11 mouse cellular contexts compared by ENCODE assay signal in genomic region chr11:75140431-75140830, GRCm38 (mm10). TPM values are rescaled to one million over a fixed set of nuclear protein-coding genes. Genes with fewer than 3 reads are reported as not detected.
DNase-seq lines count a peak whose midpoint lies in the region; ATAC-seq and TF ChIP-seq lines count a peak whose summit lies in the region.
"Had no signal": no experiment of that assay in that cellular context is flagged by ENCODE, and none has a peak within 500 bp of the region (broad histone marks: within the 10 kb centered on the region; RNA-seq: fewer than 3 reads in every experiment).

No protein-coding gene starts in this region.

- no peak for TF ChIP-seq CTCF in liver, postnatal 0 days (IDR thresholded peaks at IDR 0.05; ENCODE audit: low read depth)

- H3K9me3 ChIP-seq in hindbrain, embryonic 14.5 days (ENCODE audit: control insufficient read depth, low read length): no peaks in the 10 kb centered on the region
- no peaks in the 10 kb centered on the region for H3K9me3 ChIP-seq in hindbrain, embryonic 16.5 days (ENCODE audit: control insufficient read depth, low read length)
- H3K9me3 ChIP-seq in embryonic facial prominence, embryonic 11.5 days (replicated peaks; ENCODE audit: control insufficient read depth, low read length): no peaks in the 10 kb centered on the region
- H3K9me3 ChIP-seq in heart, embryonic 16.5 days (replicated peaks; ENCODE audit: control insufficient read depth, low read length): no peaks in the 10 kb centered on the region
- no peaks in the 10 kb centered on the region for H3K9me3 ChIP-seq in liver, postnatal 0 days (ENCODE audit: low read length)
- H3K9me3 ChIP-seq: midbrain, embryonic 12.5 days had no signal

- peak overlapping the region; percentile 55; the same call in 1 of the 2 replicates for H3K27ac ChIP-seq in hindbrain, embryonic 14.5 days
- H3K27ac ChIP-seq in hindbrain, embryonic 16.5 days (ENCODE audit: low read depth, low read length): no peak overlapping the region
- H3K27ac ChIP-seq in embryonic facial prominence, embryonic 11.5 days (replicated peaks; ENCODE audit: low read depth, low read length): peak overlapping the region; percentile 6; the same call in 1 of the 2 replicates
- H3K27ac ChIP-seq in heart, embryonic 16.5 days (ENCODE audit: low read length): peak overlapping the region; percentile 86
- H3K27ac ChIP-seq in liver, postnatal 0 days (ENCODE audit: low read depth): 0 out of 2 replicates have a peak overlapping the region, but pooled peaks have one; percentile 49
- H3K27ac ChIP-seq: midbrain, embryonic 12.5 days had no signal

- no peaks in the 10 kb centered on the region for H3K27me3 ChIP-seq in hindbrain, embryonic 14.5 days (ENCODE audit: control insufficient read depth, insufficient read depth, low read length)
- no peaks in the 10 kb centered on the region for H3K27me3 ChIP-seq in hindbrain, embryonic 16.5 days (replicated peaks; ENCODE audit: control insufficient read depth, insufficient read depth, low read length)
- no peaks in the 10 kb centered on the region for H3K27me3 ChIP-seq in embryonic facial prominence, embryonic 11.5 days (ENCODE audit: control insufficient read depth, insufficient read depth, low read length)
- no peaks in the 10 kb centered on the region for H3K27me3 ChIP-seq in heart, embryonic 16.5 days (ENCODE audit: control insufficient read depth, insufficient read depth, low read length)
- no peaks in the 10 kb centered on the region for H3K27me3 ChIP-seq in liver, postnatal 0 days (ENCODE audit: insufficient read depth, low read length)
- H3K27me3 ChIP-seq: midbrain, embryonic 12.5 days had no signal

- H3K36me3 ChIP-seq in hindbrain, embryonic 14.5 days (replicated peaks; ENCODE audit: control insufficient read depth, insufficient read depth): peaks cover 32% of the 10 kb centered on the region
- peaks cover 9% of the 10 kb centered on the region; the same call in 1 of the 2 replicates for H3K36me3 ChIP-seq in hindbrain, embryonic 16.5 days (ENCODE audit: control insufficient read depth, insufficient read depth, low read length)
- no peaks in the 10 kb centered on the region; the same call in 1 of the 2 replicates for H3K36me3 ChIP-seq in embryonic facial prominence, embryonic 11.5 days (replicated peaks; ENCODE audit: control insufficient read depth, insufficient read depth, low read depth, low read length)
- H3K36me3 ChIP-seq in heart, embryonic 16.5 days (ENCODE audit: control insufficient read depth, insufficient read depth): peaks cover 17% of the 10 kb centered on the region
- H3K36me3 ChIP-seq in liver, postnatal 0 days (replicated peaks; ENCODE audit: insufficient read depth, low read length): 0 out of 2 replicates have a peak, but pooled peaks cover 11% of the 10 kb centered on the region

- H3K9ac ChIP-seq in hindbrain, embryonic 14.5 days: no peak overlapping the region
- no peak overlapping the region for H3K9ac ChIP-seq in hindbrain, embryonic 16.5 days (ENCODE audit: low read depth, low read length)
- no peak overlapping the region for H3K9ac ChIP-seq in embryonic facial prominence, embryonic 11.5 days (replicated peaks; ENCODE audit: low read length)
- no peak overlapping the region for H3K9ac ChIP-seq in heart, embryonic 16.5 days (ENCODE audit: low read length)
- H3K9ac ChIP-seq in liver, postnatal 0 days (replicated peaks): no peak overlapping the region
- H3K9ac ChIP-seq: midbrain, embryonic 12.5 days had no signal

- no peak for TF ChIP-seq EP300 in liver, postnatal 0 days (IDR thresholded peaks at IDR 0.05; ENCODE audit: low read depth)

- no peak for ATAC-seq in hindbrain, embryonic 14.5 days (ENCODE audit: low FRiP score)
- no peak for ATAC-seq in hindbrain, embryonic 16.5 days
- no peak for ATAC-seq in embryonic facial prominence, embryonic 11.5 days (replicated peaks; ENCODE audit: insufficient number of reproducible peaks, low FRiP score, low TSS enrichment, low read depth)
- no peak for ATAC-seq in heart, embryonic 16.5 days (replicated peaks; ENCODE audit: extremely low read depth, insufficient read depth, low FRiP score)
- no peak for ATAC-seq in liver, postnatal 0 days
- ATAC-seq: CD4-positive, CD25-positive, alpha-beta regulatory T cell, adult 4 months had no signal

- peaks cover 9% of the 10 kb centered on the region for H3K4me1 ChIP-seq in hindbrain, embryonic 14.5 days (replicated peaks; ENCODE audit: control insufficient read depth, insufficient read depth, low read length)
- 0 out of 2 replicates have a peak, but pooled peaks cover 2% of the 10 kb centered on the region for H3K4me1 ChIP-seq in hindbrain, embryonic 16.5 days (ENCODE audit: control insufficient read depth, insufficient read depth, low read depth, low read length)
- peaks cover 5% of the 10 kb centered on the region for H3K4me1 ChIP-seq in embryonic facial prominence, embryonic 11.5 days (ENCODE audit: control insufficient read depth, insufficient read depth, low read length)
- peaks cover 45% of the 10 kb centered on the region for H3K4me1 ChIP-seq in heart, embryonic 16.5 days (ENCODE audit: control insufficient read depth, insufficient read depth, low read length)
- H3K4me1 ChIP-seq in liver, postnatal 0 days (ENCODE audit: insufficient read depth): peaks cover 36% of the 10 kb centered on the region
- H3K4me1 ChIP-seq: midbrain, embryonic 12.5 days had no signal

- 80% methylated on average over 5 of the region's 5 CpGs for WGBS in hindbrain, embryonic 14.5 days
- 85% methylated on average over 5 of the region's 5 CpGs for WGBS in hindbrain, embryonic 16.5 days
- WGBS in embryonic facial prominence, embryonic 11.5 days: 56% methylated on average over 5 of the region's 5 CpGs
- 66% methylated on average over 5 of the region's 5 CpGs for WGBS in heart, embryonic 16.5 days
- WGBS in liver, postnatal 0 days (ENCODE audit: insufficient replicate concordance): 69% methylated on average over 5 of the region's 5 CpGs

- no peak overlapping the region for H3K4me2 ChIP-seq in hindbrain, embryonic 14.5 days (replicated peaks)
- no peak overlapping the region for H3K4me2 ChIP-seq in hindbrain, embryonic 16.5 days (ENCODE audit: low read length)
- H3K4me2 ChIP-seq in embryonic facial prominence, embryonic 11.5 days (ENCODE audit: low read depth, low read length): no peak overlapping the region
- H3K4me2 ChIP-seq in heart, embryonic 16.5 days (ENCODE audit: low read depth, low read length): no peak overlapping the region
- H3K4me2 ChIP-seq in liver, postnatal 0 days (ENCODE audit: low read depth, low read length): no peak overlapping the region
- H3K4me2 ChIP-seq: midbrain, embryonic 12.5 days had no signal

- no peak overlapping the region for H3K4me3 ChIP-seq in hindbrain, embryonic 14.5 days (replicated peaks; ENCODE audit: low read length)
- H3K4me3 ChIP-seq in hindbrain, embryonic 16.5 days (ENCODE audit: low read length): no peak overlapping the region
- no peak overlapping the region for H3K4me3 ChIP-seq in embryonic facial prominence, embryonic 11.5 days (ENCODE audit: low read depth, low read length)
- no peak overlapping the region for H3K4me3 ChIP-seq in heart, embryonic 16.5 days (ENCODE audit: low read length)
- H3K4me3 ChIP-seq in liver, postnatal 0 days (ENCODE audit: low read depth, low read length): no peak overlapping the region
- H3K4me3 ChIP-seq: midbrain, embryonic 12.5 days had no signal

- DNase-seq in hindbrain, embryonic 14.5 days (ENCODE audit: low spot score): no peak
- no peak for DNase-seq in embryonic facial prominence, embryonic 11.5 days (ENCODE audit: low spot score)
- DNase-seq in liver, postnatal 0 days: no peak
- no peak for DNase-seq in right cerebral cortex, postnatal 10 days (ENCODE audit: low spot score in 2 of 2)
- DNase-seq in thymus, postnatal 4 days: no peak
- DNase-seq in Muller cell, postnatal 12 days (ENCODE audit: inconsistent ontology term): no peak
- DNase-seq: adrenal gland, adult 2 months had no signal

RNA-seq across cellular contexts. Expression of gene Hic1, which starts 28.9 kb away (rescaled TPM):
- polyA plus RNA-seq in hindbrain, embryonic 14.5 days (2014; fragmentation: Nextera tagmentation; extraction: Ambion mirVana): 1.9 and 2.6 TPM in 2 replicates
- 1.9 and 2.2 TPM in 2 replicates for polyA plus RNA-seq in hindbrain, embryonic 16.5 days (2015; fragmentation: Nextera tagmentation; extraction: Ambion mirVana)
- 3.2 and 3.6 TPM in 2 replicates for polyA plus RNA-seq in embryonic facial prominence, embryonic 11.5 days (2014; fragmentation: Nextera tagmentation; extraction: Ambion mirVana)
- polyA plus RNA-seq in heart, embryonic 16.5 days (2015; fragmentation: Nextera tagmentation; extraction: Ambion mirVana): 7.1 and 9.8 TPM in 2 replicates
- polyA plus RNA-seq in liver, postnatal 0 days (2015; fragmentation: Nextera tagmentation; extraction: Ambion mirVana): 1.1 and 1.5 TPM in 2 replicates

RNA-seq across cellular contexts. Expression of gene Ovca2, which starts 38.2 kb away (rescaled TPM):
- 17.4 and 20.3 TPM in 2 replicates for polyA plus RNA-seq in hindbrain, embryonic 14.5 days (2014; fragmentation: Nextera tagmentation; extraction: Ambion mirVana)
- 14.4 and 14.5 TPM in 2 replicates for polyA plus RNA-seq in hindbrain, embryonic 16.5 days (2015; fragmentation: Nextera tagmentation; extraction: Ambion mirVana)
- 37.3 and 37.5 TPM in 2 replicates for polyA plus RNA-seq in embryonic facial prominence, embryonic 11.5 days (2014; fragmentation: Nextera tagmentation; extraction: Ambion mirVana)
- polyA plus RNA-seq in heart, embryonic 16.5 days (2015; fragmentation: Nextera tagmentation; extraction: Ambion mirVana): 18.4 and 18.7 TPM in 2 replicates
- 12.4 and 13.6 TPM in 2 replicates for polyA plus RNA-seq in liver, postnatal 0 days (2015; fragmentation: Nextera tagmentation; extraction: Ambion mirVana)

RNA-seq across cellular contexts. Expression of gene Dph1, which starts 50.6 kb away (rescaled TPM):
- 13.6 and 14.4 TPM in 2 replicates for polyA plus RNA-seq in hindbrain, embryonic 14.5 days (2014; fragmentation: Nextera tagmentation; extraction: Ambion mirVana)
- 15.4 and 15.7 TPM in 2 replicates for polyA plus RNA-seq in hindbrain, embryonic 16.5 days (2015; fragmentation: Nextera tagmentation; extraction: Ambion mirVana)
- 20.0 and 23.2 TPM in 2 replicates for polyA plus RNA-seq in embryonic facial prominence, embryonic 11.5 days (2014; fragmentation: Nextera tagmentation; extraction: Ambion mirVana)
- polyA plus RNA-seq in heart, embryonic 16.5 days (2015; fragmentation: Nextera tagmentation; extraction: Ambion mirVana): 19.7 and 21.0 TPM in 2 replicates
- polyA plus RNA-seq in liver, postnatal 0 days (2015; fragmentation: Nextera tagmentation; extraction: Ambion mirVana): 10.9 and 13.0 TPM in 2 replicates

RNA-seq across cellular contexts. Expression of gene Rtn4rl1, which starts 53.2 kb away (rescaled TPM):
- 8.5 and 10.3 TPM in 2 replicates for polyA plus RNA-seq in hindbrain, embryonic 14.5 days (2014; fragmentation: Nextera tagmentation; extraction: Ambion mirVana)
- 10.6 and 10.7 TPM in 2 replicates for polyA plus RNA-seq in hindbrain, embryonic 16.5 days (2015; fragmentation: Nextera tagmentation; extraction: Ambion mirVana)
- 2.0 and 2.6 TPM in 2 replicates for polyA plus RNA-seq in embryonic facial prominence, embryonic 11.5 days (2014; fragmentation: Nextera tagmentation; extraction: Ambion mirVana)
- 12.4 and 13.1 TPM in 2 replicates for polyA plus RNA-seq in heart, embryonic 16.5 days (2015; fragmentation: Nextera tagmentation; extraction: Ambion mirVana)
- polyA plus RNA-seq in liver, postnatal 0 days (2015; fragmentation: Nextera tagmentation; extraction: Ambion mirVana): 1.5 and 2.0 TPM in 2 replicates
